ENCODE assay signal across 25 mouse cellular contexts in the genomic region with DNA sequence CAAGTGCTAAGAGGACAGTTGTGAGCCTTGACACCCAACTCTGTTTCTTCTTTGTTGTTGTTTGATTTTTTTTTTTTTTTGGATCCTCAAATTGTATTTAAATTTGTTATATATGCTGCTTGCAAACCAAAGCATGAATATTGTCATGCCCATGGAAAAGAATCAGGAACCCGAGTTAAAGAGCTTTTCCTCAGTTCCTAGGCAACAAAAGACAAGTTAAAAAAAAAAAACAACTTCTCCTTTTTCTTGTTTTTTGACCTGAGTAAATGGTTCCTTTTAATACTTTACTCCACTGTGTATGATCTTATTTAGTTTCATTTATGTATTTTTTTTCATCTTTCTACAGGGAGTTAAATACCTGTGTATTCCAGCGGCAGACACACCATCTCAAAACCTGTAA. TPM values are rescaled to one million over a fixed set of nuclear protein-coding genes. Genes with fewer than 3 reads are reported as not detected.
"Had no signal": no experiment of that assay in that cellular context is flagged by ENCODE, and none has a peak within 500 bp of the region (broad histone marks: within the 10 kb centered on the region; RNA-seq: fewer than 3 reads in every experiment).

No protein-coding gene starts in this region.

- H3K4me3 ChIP-seq: left cerebral cortex, adult 2 months; limb, embryonic 12.5 days; limb, embryonic 15.5 days; liver, embryonic 12.5 days; liver, embryonic 15.5 days; megakaryocyte, embryonic 14.5 days; midbrain, embryonic 10.5 days; midbrain, embryonic 13.5 days; myocyte had no signal

- H3K36me3 ChIP-seq: limb, embryonic 12.5 days; liver, embryonic 12.5 days; liver, embryonic 15.5 days; midbrain, embryonic 10.5 days; midbrain, embryonic 13.5 days had no signal

- H3K9me3 ChIP-seq: limb, embryonic 12.5 days; limb, embryonic 15.5 days; liver, embryonic 12.5 days; liver, embryonic 15.5 days; megakaryocyte, embryonic 14.5 days; midbrain, embryonic 10.5 days; midbrain, embryonic 13.5 days had no signal

- DNase-seq: kidney, adult 2 months; kidney, postnatal 25 days; layer of hippocampus, postnatal 36 days; left cerebral cortex, postnatal 4 days; lung, adult 2 months; lung, postnatal 36 days; right cerebral cortex, adult 18-20 months; right cerebral cortex, postnatal 25 days; spleen, adult 18-20 months; thymus, adult 18-20 months; thymus, postnatal 36 days had no signal

- H3K4me2 ChIP-seq: limb, embryonic 12.5 days; limb, embryonic 15.5 days; liver, embryonic 12.5 days; liver, embryonic 15.5 days; midbrain, embryonic 13.5 days had no signal

- H3K4me1 ChIP-seq: limb, embryonic 12.5 days; limb, embryonic 15.5 days; liver, embryonic 12.5 days; liver, embryonic 15.5 days; megakaryocyte, embryonic 14.5 days; midbrain, embryonic 10.5 days; midbrain, embryonic 13.5 days had no signal

- H3K27ac ChIP-seq: kidney, postnatal 0 days; left cerebral cortex, adult 2 months; limb, embryonic 12.5 days; limb, embryonic 15.5 days; liver, embryonic 12.5 days; liver, embryonic 15.5 days; midbrain, embryonic 10.5 days; midbrain, embryonic 13.5 days had no signal

- H3K27me3 ChIP-seq: limb, embryonic 12.5 days; limb, embryonic 15.5 days; liver, embryonic 12.5 days; liver, embryonic 15.5 days; midbrain, embryonic 13.5 days had no signal

- H3K9ac ChIP-seq: limb, embryonic 12.5 days; limb, embryonic 15.5 days; liver, embryonic 12.5 days; liver, embryonic 15.5 days; midbrain, embryonic 13.5 days had no signal

- ATAC-seq: intestine, postnatal 0 days; liver, embryonic 12.5 days; midbrain, embryonic 13.5 days; midbrain, embryonic 16.5 days had no signal

RNA-seq across cellular contexts. Expression of gene Irf4, which starts 53.1 kb away (rescaled TPM):
- polyA plus RNA-seq: limb, embryonic 12.5 days; liver, embryonic 12.5 days; midbrain, embryonic 10.5 days; neural tube, embryonic 11.5 days; neural tube, embryonic 14.5 days had no signal
